Comparison of ENCODE assay signal across 23 mouse cellular contexts in the genomic region with DNA sequence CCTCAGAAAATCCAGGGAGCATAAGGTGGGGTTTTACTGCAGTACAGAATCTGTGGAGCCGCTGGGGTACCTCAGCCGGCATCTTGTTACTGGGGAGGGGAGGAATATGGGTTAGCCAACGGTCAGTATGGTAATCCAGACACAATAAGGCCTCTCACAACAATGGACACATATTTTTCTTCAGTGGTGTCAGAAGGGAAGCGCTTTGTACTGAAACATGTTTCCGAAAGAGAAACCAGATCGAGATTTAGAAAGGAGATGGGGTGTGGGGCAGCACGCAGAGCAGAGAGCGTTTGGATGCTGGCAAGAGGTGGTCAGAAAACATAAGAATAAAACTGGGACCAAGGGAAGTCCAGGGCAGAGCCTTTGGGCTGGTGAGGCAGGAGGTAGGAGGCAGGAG. TPM values are rescaled to one million over a fixed set of nuclear protein-coding genes. Genes with fewer than 3 reads are reported as not detected.
A peak's percentile ranks its signal among the peaks of the same experiment; 100 is the strongest.
DNase-seq lines count a peak whose midpoint lies in the region; ATAC-seq and TF ChIP-seq lines count a peak whose summit lies in the region.
"Had no signal": no experiment of that assay in that cellular context is flagged by ENCODE, and none has a peak within 500 bp of the region (broad histone marks: within the 10 kb centered on the region; RNA-seq: fewer than 3 reads in every experiment).

No protein-coding gene starts in this region.

- H3K36me3 ChIP-seq in kidney, embryonic 16.5 days (ENCODE audit: insufficient read depth, low read length), result no peaks in the 10 kb centered on the region
- no peaks in the 10 kb centered on the region for H3K36me3 ChIP-seq in embryonic facial prominence, embryonic 10.5 days (replicated peaks)
- no peaks in the 10 kb centered on the region for H3K36me3 ChIP-seq in hindbrain, postnatal 0 days (ENCODE audit: insufficient read depth, low read length)
- no peaks in the 10 kb centered on the region for H3K36me3 ChIP-seq in neural tube, embryonic 15.5 days
- H3K36me3 ChIP-seq: heart, embryonic 13.5 days; limb, embryonic 15.5 days; midbrain, embryonic 12.5 days had no signal

- H3K4me3 ChIP-seq in kidney, embryonic 16.5 days (ENCODE audit: low read length), result no peak overlapping the region
- H3K4me3 ChIP-seq in embryonic facial prominence, embryonic 10.5 days, result no peak overlapping the region
- no peak overlapping the region for H3K4me3 ChIP-seq in hindbrain, postnatal 0 days (ENCODE audit: low read length)
- no peak overlapping the region for H3K4me3 ChIP-seq in neural tube, embryonic 15.5 days (replicated peaks)
- H3K4me3 ChIP-seq: forebrain, embryonic 13.5 days; heart, embryonic 13.5 days; limb, embryonic 15.5 days; midbrain, embryonic 12.5 days had no signal

- H3K4me1 ChIP-seq in kidney, embryonic 16.5 days (ENCODE audit: insufficient read depth, low read length), result peaks cover 59% of the 10 kb centered on the region
- peaks cover 5% of the 10 kb centered on the region; the same call in 1 of the 2 replicates for H3K4me1 ChIP-seq in embryonic facial prominence, embryonic 10.5 days
- no peaks in the 10 kb centered on the region for H3K4me1 ChIP-seq in hindbrain, postnatal 0 days (ENCODE audit: insufficient read depth, low read length)
- H3K4me1 ChIP-seq in neural tube, embryonic 15.5 days, result peaks cover 81% of the 10 kb centered on the region
- H3K4me1 ChIP-seq: forebrain, embryonic 13.5 days; midbrain, embryonic 12.5 days had no signal

- no peak for TF ChIP-seq CTCF in hindbrain, postnatal 0 days (IDR thresholded peaks at IDR 0.05; ENCODE audit: low read depth)

- DNase-seq in kidney, postnatal 14 days, result no peak
- peak; percentile 24 for DNase-seq in embryonic facial prominence, embryonic 10.5 days (ENCODE audit: low spot score)
- no peak for DNase-seq in hindbrain, postnatal 0 days (ENCODE audit: low spot score)
- no peak for DNase-seq in right cerebral cortex, adult 18-20 months
- DNase-seq in cerebellum, postnatal 10 days, result no peak
- DNase-seq: adrenal gland, adult 8-10 months; cerebellum, adult 18-20 months; heart, postnatal 4 days; kidney, postnatal 10 days; lung, postnatal 36 days had no signal

- H3K9ac ChIP-seq in kidney, embryonic 16.5 days (replicated peaks; ENCODE audit: low read length), result 0 out of 2 replicates have a peak overlapping the region, but pooled peaks have one; percentile 2
- H3K9ac ChIP-seq in hindbrain, postnatal 0 days (replicated peaks; ENCODE audit: low read length), result no peak overlapping the region; the same call in 1 of the 2 replicates
- H3K9ac ChIP-seq in neural tube, embryonic 15.5 days (replicated peaks), result 0 out of 2 replicates have a peak overlapping the region, but pooled peaks have one; percentile 3
- H3K9ac ChIP-seq: forebrain, embryonic 13.5 days; heart, embryonic 13.5 days; limb, embryonic 15.5 days; midbrain, embryonic 12.5 days had no signal

- no peak overlapping the region for H3K27ac ChIP-seq in kidney, embryonic 16.5 days (ENCODE audit: low read length)
- no peak overlapping the region for H3K27ac ChIP-seq in embryonic facial prominence, embryonic 10.5 days (replicated peaks)
- H3K27ac ChIP-seq in hindbrain, postnatal 0 days, result peak overlapping the region; percentile 11; the same call in 1 of the 2 replicates
- peak overlapping the region; percentile 68 for H3K27ac ChIP-seq in neural tube, embryonic 15.5 days (replicated peaks)
- H3K27ac ChIP-seq: forebrain, embryonic 13.5 days; heart, embryonic 13.5 days; limb, embryonic 15.5 days; midbrain, embryonic 12.5 days had no signal

- no peaks in the 10 kb centered on the region for H3K9me3 ChIP-seq in kidney, embryonic 16.5 days (ENCODE audit: low read length)
- H3K9me3 ChIP-seq in embryonic facial prominence, embryonic 10.5 days, result no peaks in the 10 kb centered on the region
- no peaks in the 10 kb centered on the region for H3K9me3 ChIP-seq in hindbrain, postnatal 0 days (ENCODE audit: low read length)
- no peaks in the 10 kb centered on the region for H3K9me3 ChIP-seq in neural tube, embryonic 15.5 days (replicated peaks)
- H3K9me3 ChIP-seq: forebrain, embryonic 13.5 days; heart, embryonic 13.5 days; limb, embryonic 15.5 days; midbrain, embryonic 12.5 days had no signal

- H3K27me3 ChIP-seq in kidney, embryonic 16.5 days (ENCODE audit: insufficient read depth, low read length), result peaks cover 17% of the 10 kb centered on the region
- peaks cover 100% of the 10 kb centered on the region for H3K27me3 ChIP-seq in embryonic facial prominence, embryonic 10.5 days (replicated peaks; ENCODE audit: low read depth, poor library complexity, severe bottlenecking)
- peaks cover 84% of the 10 kb centered on the region for H3K27me3 ChIP-seq in hindbrain, postnatal 0 days (ENCODE audit: insufficient read depth, low read length)
- H3K27me3 ChIP-seq in neural tube, embryonic 15.5 days (replicated peaks), result no peaks in the 10 kb centered on the region

- WGBS in kidney, embryonic 16.5 days, result 25% methylated on average over 8 of the region's 8 CpGs
- WGBS in embryonic facial prominence, embryonic 10.5 days, result 2% methylated on average over 8 of the region's 8 CpGs
- WGBS in hindbrain, postnatal 0 days, result 6% methylated on average over 8 of the region's 8 CpGs
- WGBS in neural tube, embryonic 15.5 days, result 23% methylated on average over 8 of the region's 8 CpGs

- no peak overlapping the region for H3K4me2 ChIP-seq in kidney, embryonic 16.5 days (replicated peaks; ENCODE audit: low read depth, low read length)
- peak overlapping the region; percentile 29; the same call in 1 of the 2 replicates for H3K4me2 ChIP-seq in hindbrain, postnatal 0 days (ENCODE audit: low read depth, low read length)
- peak overlapping the region; percentile 37 for H3K4me2 ChIP-seq in neural tube, embryonic 15.5 days
- H3K4me2 ChIP-seq: forebrain, embryonic 13.5 days; heart, embryonic 13.5 days; limb, embryonic 15.5 days; midbrain, embryonic 12.5 days had no signal

- ATAC-seq in kidney, embryonic 16.5 days (ENCODE audit: low FRiP score, low TSS enrichment), result no peak
- ATAC-seq in hindbrain, postnatal 0 days, result no peak
- ATAC-seq in neural tube, embryonic 15.5 days (ENCODE audit: low FRiP score), result no peak
- no peak for ATAC-seq in monocyte, adult 5-6 weeks (replicated peaks; ENCODE audit: insufficient number of reproducible peaks, low FRiP score, low TSS enrichment, poor library complexity, severe bottlenecking)
- ATAC-seq: forebrain, embryonic 13.5 days; intestine, postnatal 0 days had no signal

RNA-seq across cellular contexts. Expression of gene Hoxc4, which starts 11.4 kb away (rescaled TPM):
- 6.9 and 8.6 TPM in 2 replicates for polyA plus RNA-seq in kidney, embryonic 16.5 days (2015; fragmentation: Nextera tagmentation; extraction: Ambion mirVana)
- 0.11 and 0.16 TPM in 2 replicates for polyA plus RNA-seq in embryonic facial prominence, embryonic 10.5 days (2016; fragmentation: Nextera tagmentation; extraction: Ambion mirVana)
- total RNA-seq in hindbrain, postnatal 0 days (2014; rRNA removed), result 12.5 and 13.1 TPM in 2 replicates
- polyA plus RNA-seq in hindbrain, postnatal 0 days (2015; fragmentation: Nextera tagmentation; extraction: Ambion mirVana), result 33.0 and 35.4 TPM in 2 replicates
- polyA plus RNA-seq in neural tube, embryonic 15.5 days (2015; fragmentation: Nextera tagmentation; extraction: Ambion mirVana), result 26.7 and 48.6 TPM in 2 replicates
- 0.57 TPM in 1 of 3 replicates, not detected in the others for total RNA-seq in monocyte, adult 5-6 weeks (2017)
- total RNA-seq: common myeloid progenitor, adult 5-6 weeks; left cerebral cortex, postnatal 10 days had no signal
- polyA plus RNA-seq: forebrain, embryonic 13.5 days had no signal

RNA-seq across cellular contexts. Expression of gene Hoxc6, which starts 32.1 kb away (rescaled TPM):
- polyA plus RNA-seq in kidney, embryonic 16.5 days (2015; fragmentation: Nextera tagmentation; extraction: Ambion mirVana), result 7.6 and 11.0 TPM in 2 replicates
- polyA plus RNA-seq in embryonic facial prominence, embryonic 10.5 days (2016; fragmentation: Nextera tagmentation; extraction: Ambion mirVana), result not detected in 2 replicates
- 0.43 and 1.4 TPM in 2 replicates for total RNA-seq in hindbrain, postnatal 0 days (2014; rRNA removed)
- 0.59 and 1.2 TPM in 2 replicates for polyA plus RNA-seq in hindbrain, postnatal 0 days (2015; fragmentation: Nextera tagmentation; extraction: Ambion mirVana)
- polyA plus RNA-seq in neural tube, embryonic 15.5 days (2015; fragmentation: Nextera tagmentation; extraction: Ambion mirVana), result 23.4 and 35.1 TPM in 2 replicates
- not detected in 3 replicates for total RNA-seq in monocyte, adult 5-6 weeks (2017)
- total RNA-seq: common myeloid progenitor, adult 5-6 weeks; left cerebral cortex, postnatal 10 days had no signal
- polyA plus RNA-seq: forebrain, embryonic 13.5 days; liver, embryonic 16.5 days; midbrain, embryonic 12.5 days had no signal

RNA-seq across cellular contexts. Expression of gene Hoxc8, which starts 39.7 kb away (rescaled TPM):
- polyA plus RNA-seq in kidney, embryonic 16.5 days (2015; fragmentation: Nextera tagmentation; extraction: Ambion mirVana), result 6.6 and 9.2 TPM in 2 replicates
- not detected in 2 replicates for polyA plus RNA-seq in embryonic facial prominence, embryonic 10.5 days (2016; fragmentation: Nextera tagmentation; extraction: Ambion mirVana)
- total RNA-seq in hindbrain, postnatal 0 days (2014; rRNA removed), result 0.26 TPM in 1 of 2 replicates, not detected in the other
- not detected in 2 replicates for polyA plus RNA-seq in hindbrain, postnatal 0 days (2015; fragmentation: Nextera tagmentation; extraction: Ambion mirVana)
- polyA plus RNA-seq in neural tube, embryonic 15.5 days (2015; fragmentation: Nextera tagmentation; extraction: Ambion mirVana), result 56.5 and 108 TPM in 2 replicates
- total RNA-seq in monocyte, adult 5-6 weeks (2017), result not detected in 3 replicates
- total RNA-seq: common myeloid progenitor, adult 5-6 weeks; heart, postnatal 4 days; left cerebral cortex, postnatal 10 days had no signal
- polyA plus RNA-seq: brain, embryonic 14.5 days; forebrain, embryonic 13.5 days; heart, embryonic 13.5 days; liver, embryonic 16.5 days; midbrain, embryonic 12.5 days had no signal

RNA-seq across cellular contexts. Expression of gene Hoxc9, which starts 53.9 kb away (rescaled TPM):
- polyA plus RNA-seq in kidney, embryonic 16.5 days (2015; fragmentation: Nextera tagmentation; extraction: Ambion mirVana), result 7.4 and 9.2 TPM in 2 replicates
- polyA plus RNA-seq in embryonic facial prominence, embryonic 10.5 days (2016; fragmentation: Nextera tagmentation; extraction: Ambion mirVana), result not detected in 2 replicates
- not detected in 2 replicates for total RNA-seq in hindbrain, postnatal 0 days (2014; rRNA removed)
- polyA plus RNA-seq in hindbrain, postnatal 0 days (2015; fragmentation: Nextera tagmentation; extraction: Ambion mirVana), result not detected in 2 replicates
- polyA plus RNA-seq in neural tube, embryonic 15.5 days (2015; fragmentation: Nextera tagmentation; extraction: Ambion mirVana), result 19.7 and 30.9 TPM in 2 replicates
- total RNA-seq in monocyte, adult 5-6 weeks (2017), result not detected in 3 replicates
- total RNA-seq: common myeloid progenitor, adult 5-6 weeks; heart, postnatal 4 days; left cerebral cortex, postnatal 10 days had no signal
- polyA plus RNA-seq: brain, embryonic 14.5 days; forebrain, embryonic 13.5 days; heart, embryonic 13.5 days; liver, embryonic 16.5 days; midbrain, embryonic 12.5 days; stomach, embryonic 14.5 days had no signal

Comparison
In these comparisons a context has a peak if more than half of its experiments do, and no peak if none do; other contexts are left out.
1. H3K27ac ChIP-seq: peak in hindbrain, postnatal 0 days (single experiment) and neural tube, embryonic 15.5 days (single experiment); none in kidney, embryonic 16.5 days (single experiment) and embryonic facial prominence, embryonic 10.5 days (single experiment).